Mouse (Mus musculus) heart, postnatal 4 days (tissue): ENCODE data around the gene H2afj. TPM values are rescaled to one million over a fixed set of nuclear protein-coding genes. Genes with fewer than 3 reads are reported as not detected.
"Not testable (repeated sequence)": the region's sequence is repeated elsewhere in the genome, so short reads cannot be mapped to it uniquely, and the experiment has no call there.

Experiments used
- DNase-seq: peaks from one replicate; pipeline ENCODE4 v3.0.0; 2021
- total RNA-seq, 2 experiments: library from RNA; stranded (reverse); gene quantifications; 2 replicates each; pipeline ENCODE4 v1.2.3; 2021

H2afj gene
- total RNA-seq, result 10 to 100 TPM; 28.1 to 33.6 TPM

DNA sequence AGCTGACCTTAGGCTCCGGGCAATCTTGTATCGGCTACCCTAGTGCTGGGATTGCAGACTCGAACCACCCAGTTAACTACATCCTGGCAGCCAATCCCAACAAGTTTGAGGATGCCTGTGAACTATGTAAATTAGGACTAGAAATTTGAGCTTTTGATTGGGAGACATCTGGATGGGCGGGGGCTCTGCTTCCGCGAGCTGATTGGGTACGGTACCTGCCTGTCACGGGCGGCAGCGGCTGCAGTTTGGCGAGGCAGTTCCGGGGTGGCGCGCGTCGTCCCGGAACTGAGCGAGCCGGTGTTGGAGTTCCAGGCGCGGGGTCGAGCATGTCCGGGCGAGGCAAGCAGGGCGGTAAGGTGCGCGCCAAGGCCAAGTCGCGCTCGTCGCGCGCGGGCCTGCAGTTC lies at the start of gene H2afj:
Gene H2afj, plus strand, starts transcription at position 231 of the 404 bp plus-strand sequence.
- peak; percentile 100 for DNase-seq

DNA sequence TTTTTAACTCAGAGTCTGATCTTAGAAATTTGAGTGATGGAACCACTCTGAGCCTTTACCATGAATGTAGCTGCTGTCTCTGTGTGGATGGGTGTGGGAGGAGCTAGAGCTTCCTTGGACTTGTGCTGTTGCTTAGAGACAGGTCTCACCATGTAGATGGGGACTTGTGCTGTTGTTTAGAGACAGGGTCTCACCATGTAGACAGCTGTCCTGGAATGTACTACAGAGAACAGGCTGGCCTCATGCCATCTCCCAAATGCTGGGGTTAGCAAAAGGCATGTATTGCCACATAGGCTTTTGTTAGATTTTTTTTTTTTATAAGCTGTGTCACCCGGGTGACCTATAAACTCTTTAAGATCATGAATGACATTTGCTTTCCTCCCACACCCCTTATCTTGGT lies 44.1 kb upstream of the H2afj start:
- peak; percentile 12 for DNase-seq

DNA sequence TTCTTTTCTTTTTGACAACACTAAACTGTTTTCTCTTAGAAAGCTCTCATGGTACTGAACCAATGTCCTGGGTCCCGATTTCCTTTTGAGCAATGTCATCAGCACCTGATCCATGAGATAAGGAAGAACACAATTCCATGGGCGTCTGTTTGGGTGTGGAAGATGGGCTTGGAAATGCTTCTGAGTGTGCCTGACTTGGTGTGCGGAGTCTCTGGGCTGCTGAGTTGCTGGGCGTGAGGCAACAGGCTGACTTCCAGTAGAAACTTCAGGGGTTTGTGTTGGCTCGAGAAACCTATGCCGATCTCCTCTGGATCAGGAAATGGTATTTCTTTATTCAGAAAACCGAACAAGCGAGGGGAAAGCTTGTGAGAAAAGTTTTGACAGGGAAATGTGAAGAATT lies 38.9 kb upstream of the H2afj start:
- DNase-seq, result no peak

GRCm38 (mm10) chr6:136769859-136770258 lies 38.2 kb upstream of the H2afj start:
- no peak for DNase-seq

- no peak for DNase-seq
These were observed 31.7 kb upstream of the H2afj start for GRCm38 (mm10) chr6:136776392-136776791.

DNA sequence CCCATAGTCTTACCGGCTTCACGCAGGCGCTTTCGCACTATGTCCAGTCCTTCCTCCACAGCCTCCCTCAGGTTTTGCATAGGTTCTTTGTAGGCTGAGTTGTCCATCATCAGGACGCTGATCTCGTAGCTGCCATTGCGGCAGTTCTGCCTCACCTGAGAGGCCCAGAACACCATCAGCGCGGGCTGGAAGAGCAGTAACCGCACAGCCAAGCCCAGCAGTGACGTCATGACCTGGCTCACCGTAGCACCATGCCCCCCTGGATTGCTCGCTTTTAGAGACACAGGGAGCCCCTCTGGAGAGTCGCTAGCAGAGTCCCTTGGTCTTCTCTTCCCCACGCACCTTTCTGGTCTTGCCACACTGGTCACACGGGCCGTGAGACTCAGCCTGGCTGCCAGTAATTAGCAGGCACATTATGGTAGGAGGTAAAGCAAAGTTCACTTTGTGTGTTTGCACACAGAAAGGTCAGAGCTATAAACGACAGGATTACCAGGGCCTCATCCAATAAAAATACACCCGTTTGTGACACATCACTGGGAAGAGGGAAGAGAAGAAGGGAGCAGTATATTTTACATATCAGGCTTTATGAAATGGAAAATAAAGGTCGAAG lies 26.6 kb upstream of the H2afj start, which contains the start of gene Gucy2c:
Gene Gucy2c, minus strand, starts transcription at position 389 of the 610 bp plus-strand sequence.
- DNase-seq, result no peak

- DNase-seq, result no peak
These were observed 25.9 kb upstream of the H2afj start for GRCm38 (mm10) chr6:136782146-136782545.

GRCm38 (mm10) chr6:136782761-136783160 lies 25.3 kb upstream of the H2afj start:
- DNase-seq, result no peak

GRCm38 (mm10) chr6:136789391-136789971 lies 18.6 kb upstream of the H2afj start:
- DNase-seq, result peak; percentile 79

DNA sequence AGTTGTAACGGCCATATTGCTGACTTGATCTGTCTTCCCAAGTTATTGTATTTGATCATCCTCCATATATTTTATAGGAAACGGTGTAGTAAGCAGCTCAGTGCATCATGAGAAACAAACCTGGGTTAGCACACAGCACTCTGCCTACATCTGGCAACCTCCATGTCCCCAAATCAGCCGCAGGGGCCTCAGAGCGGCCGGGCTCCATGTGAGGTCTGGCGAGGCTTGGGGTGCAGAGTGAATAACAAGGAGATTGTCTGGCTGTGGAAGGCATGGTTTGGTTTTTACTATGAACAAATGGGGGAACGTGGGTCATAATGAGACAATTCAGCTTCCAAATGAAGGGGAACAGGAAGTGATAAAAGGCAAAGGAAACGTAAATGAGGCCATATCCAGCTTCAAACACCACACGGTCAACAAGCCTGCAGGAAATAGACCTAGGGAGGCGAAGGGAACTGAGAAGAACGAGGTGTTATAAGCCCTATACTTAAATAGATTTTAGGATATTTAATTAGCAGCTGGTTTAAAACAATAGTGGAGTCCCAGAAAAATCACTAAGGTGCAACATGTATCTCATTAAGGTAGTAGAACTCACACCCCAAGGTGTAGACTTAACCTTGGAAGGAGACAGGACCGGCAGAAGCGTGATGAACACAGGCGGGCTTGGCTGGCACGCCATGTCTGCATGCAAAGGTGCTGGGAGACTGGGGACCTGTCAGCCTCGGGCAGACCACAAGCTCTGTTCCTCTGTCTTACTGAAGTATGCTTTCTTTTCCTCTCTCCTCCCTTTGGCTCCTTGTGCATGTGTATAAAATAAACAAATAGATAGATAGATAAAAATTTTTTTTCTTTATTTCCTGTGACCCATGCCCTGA lies 14.9 kb upstream of the H2afj start:
- DNase-seq, result no peak

DNA sequence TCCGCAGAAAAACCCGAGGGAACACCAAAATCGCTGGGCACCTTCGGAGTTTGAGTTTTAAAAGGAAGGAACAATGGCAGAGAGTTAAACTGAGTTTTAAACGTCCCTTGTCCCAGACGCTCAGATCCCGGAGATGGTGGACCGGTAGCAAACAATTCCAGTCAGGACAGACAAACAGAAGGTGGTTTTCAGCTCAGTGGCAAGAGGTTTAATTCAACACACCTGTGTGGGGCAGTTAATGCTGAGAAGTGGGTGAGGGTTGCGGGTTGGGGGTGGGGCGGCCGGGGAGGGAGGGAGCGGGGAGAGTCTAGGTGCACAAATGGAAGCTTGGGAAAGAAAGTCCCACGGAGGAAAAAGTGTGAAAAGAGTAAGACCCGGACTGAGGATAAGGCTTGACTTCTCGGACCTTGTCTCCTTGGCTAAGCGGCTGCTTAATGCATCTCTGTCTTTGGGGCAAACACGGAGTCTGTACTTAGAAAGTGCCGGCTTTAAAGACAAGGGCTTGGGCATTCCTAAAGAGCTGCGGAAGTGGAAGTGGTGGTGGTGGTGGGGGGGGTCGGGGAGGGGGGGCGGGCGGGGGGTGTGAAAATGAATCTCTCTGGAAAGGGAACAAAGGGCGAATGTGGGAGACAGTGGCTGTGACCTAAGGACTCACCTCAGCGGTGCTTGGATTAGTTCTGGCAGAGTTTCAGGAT lies 14.1 kb upstream of the H2afj start:
- no peak for DNase-seq

GRCm38 (mm10) chr6:136795110-136795509 lies 12.9 kb upstream of the H2afj start:
- DNase-seq, result no peak

DNA sequence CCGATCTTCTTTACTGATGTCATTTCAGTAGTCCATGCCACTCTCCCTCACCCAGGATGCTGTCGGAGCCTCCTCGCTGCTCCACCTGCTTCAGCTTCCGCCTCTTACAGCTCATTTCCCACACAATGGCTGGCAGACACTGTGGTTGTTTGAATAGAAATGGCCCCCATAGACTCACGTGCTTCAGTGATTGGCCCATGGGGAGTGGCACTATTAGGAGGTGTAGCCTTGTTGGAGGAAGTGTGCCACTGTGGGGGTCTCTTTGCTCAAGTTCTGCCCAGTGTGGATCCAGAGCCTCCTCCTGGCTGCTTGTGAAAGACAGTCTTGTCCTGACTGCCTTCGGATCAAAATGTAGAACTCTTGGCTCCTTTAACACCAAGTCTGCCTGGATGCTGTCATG lies 12.2 kb upstream of the H2afj start:
- DNase-seq, result no peak

DNA sequence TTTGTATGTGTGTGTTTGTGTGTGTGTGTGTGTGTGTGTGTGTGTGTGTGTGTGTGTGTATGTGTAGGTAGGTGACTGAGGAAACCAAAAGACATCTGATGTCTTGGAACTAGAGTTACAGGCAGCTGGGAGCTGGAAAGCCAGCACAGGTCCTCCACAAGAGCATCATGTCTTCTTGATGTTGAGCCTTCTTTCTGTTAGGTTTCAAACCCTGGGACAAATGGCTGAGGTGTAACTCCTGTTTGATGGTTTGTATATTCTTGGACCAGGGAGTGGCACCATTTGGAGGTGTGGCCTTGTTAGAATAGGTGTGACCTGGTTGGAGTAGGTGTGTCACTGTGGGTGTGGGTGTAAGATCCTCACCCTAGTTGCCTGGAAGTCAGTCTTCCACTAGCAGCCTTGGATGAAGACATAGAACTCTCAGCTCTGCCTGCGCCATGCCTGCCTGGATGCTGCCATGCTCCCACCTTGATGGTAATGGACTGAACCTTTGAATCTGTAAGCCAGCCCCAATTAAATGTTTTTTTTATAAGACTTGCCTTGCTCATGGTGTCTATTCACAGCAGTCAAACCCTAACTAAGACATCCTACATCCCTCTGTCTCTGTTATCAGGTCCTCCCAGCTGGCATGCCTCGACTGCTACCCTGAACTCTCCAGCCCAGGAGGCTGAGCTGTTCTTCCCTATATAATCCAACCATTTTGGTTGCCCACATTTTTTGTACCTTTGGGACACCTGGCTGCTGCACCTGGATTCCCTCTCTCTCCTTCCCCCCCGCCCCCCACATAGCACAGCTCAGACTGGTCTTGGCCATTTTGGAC lies 10.0 kb upstream of the H2afj start:
- DNase-seq, result not testable (repeated sequence)

- DNase-seq, result no peak
These were observed 7.3 kb upstream of the H2afj start for GRCm38 (mm10) chr6:136800710-136801109.

GRCm38 (mm10) chr6:136801274-136801673 lies 6.8 kb upstream of the H2afj start:
- no peak for DNase-seq

DNA sequence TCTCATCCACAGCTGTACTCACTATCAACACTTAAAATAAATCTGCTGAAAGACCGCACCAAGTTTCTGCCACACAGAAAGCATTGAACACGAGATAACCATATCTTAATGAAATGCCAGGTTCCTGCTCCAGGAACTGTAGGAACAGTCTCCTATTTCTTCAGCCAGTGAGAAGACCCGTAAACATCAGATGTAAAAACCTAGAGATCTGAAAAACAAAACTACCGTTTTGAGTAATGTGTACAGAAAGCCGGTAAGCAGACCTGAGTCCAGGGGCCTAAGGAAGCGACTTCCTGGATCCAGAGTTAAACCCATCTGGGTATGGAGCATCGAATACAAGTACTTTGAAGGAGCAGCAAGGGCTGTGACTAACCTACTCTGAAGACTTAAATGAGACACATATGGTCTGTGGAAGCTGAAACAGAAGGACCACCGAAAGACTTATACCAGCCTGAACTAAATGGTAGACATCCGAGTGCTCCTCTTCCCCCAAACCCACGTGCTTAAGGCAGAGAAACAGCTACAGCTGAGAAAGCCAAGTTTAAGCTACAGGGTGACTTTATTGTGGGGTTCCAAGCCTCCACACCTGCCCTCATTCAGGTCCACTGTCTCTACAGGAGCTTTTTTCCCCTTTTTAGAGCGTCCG lies 4.8 kb upstream of the H2afj start:
- DNase-seq, result no peak

GRCm38 (mm10) chr6:136803739-136804633 lies 4.1 kb upstream of the H2afj start, which contains the start of gene Hist4h4:
Gene Hist4h4, minus strand, starts transcription at chr6:136804415.
- peak; percentile 98 for DNase-seq

GRCm38 (mm10) chr6:136804705-136805408 lies 3.2 kb upstream of the H2afj start:
- no peak for DNase-seq

DNA sequence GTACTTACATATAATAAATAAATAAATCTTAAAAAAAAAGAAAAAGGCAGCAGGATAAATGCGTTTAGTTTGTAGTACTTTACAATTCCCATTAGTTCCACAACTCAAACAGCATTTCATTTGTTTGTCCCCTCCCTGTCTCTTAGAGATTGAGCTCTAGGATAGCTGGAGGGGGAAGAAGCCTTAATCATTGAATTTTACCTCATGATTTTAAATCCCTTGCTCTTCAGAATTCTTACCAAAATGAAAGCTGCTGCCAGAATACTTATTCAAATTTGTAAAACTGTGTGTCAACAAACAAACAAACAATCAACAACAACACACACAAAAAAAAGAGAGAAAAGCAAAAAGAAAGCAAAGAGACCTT lies 2.7 kb upstream of the H2afj start:
- no peak for DNase-seq
